Mouse (Mus musculus): ENCODE results near the gene Foxred1.

The Foxred1 gene

GRCm38 (mm10) chr9:35192983-35193542 is 17.8 kb downstream of the Foxred1 start:
- DNase-seq (ENCODE audit: low spot score): no peak

GRCm38 (mm10) chr9:35188700-35189099 is 22.2 kb downstream of the Foxred1 start:
- no peak for DNase-seq (ENCODE audit: low spot score)

- DNase-seq (ENCODE audit: low spot score): no peak
These were observed 23.4 kb downstream of the Foxred1 start for GRCm38 (mm10) chr9:35187351-35187903.

- no peak for DNase-seq (ENCODE audit: low spot score)
These were observed 24.4 kb downstream of the Foxred1 start for GRCm38 (mm10) chr9:35186430-35186829.

GRCm38 (mm10) chr9:35183359-35183758 is 27.5 kb downstream of the Foxred1 start:
- DNase-seq (ENCODE audit: low spot score): no peak

- DNase-seq (ENCODE audit: low spot score): no peak
These were observed 28.0 kb downstream of the Foxred1 start for GRCm38 (mm10) chr9:35182832-35183231.

GRCm38 (mm10) chr9:35176124-35176659 is 34.7 kb downstream of the Foxred1 start:
- DNase-seq (ENCODE audit: low spot score): no peak

- DNase-seq (ENCODE audit: low spot score): peak; percentile 87
These were observed 35.4 kb downstream of the Foxred1 start, which contains the start of gene Dcps for GRCm38 (mm10) chr9:35175251-35176123. Dcps (minus strand) TSS chr9:35176061.

GRCm38 (mm10) chr9:35173331-35173730 is 37.5 kb downstream of the Foxred1 start:
- DNase-seq (ENCODE audit: low spot score): no peak

- DNase-seq (ENCODE audit: low spot score): no peak
These were observed 40.8 kb downstream of the Foxred1 start for GRCm38 (mm10) chr9:35170071-35170470.

- DNase-seq (ENCODE audit: low spot score): no peak
These were observed 43.8 kb downstream of the Foxred1 start for GRCm38 (mm10) chr9:35166798-35167635.

GRCm38 (mm10) chr9:35166144-35166797 is 44.6 kb downstream of the Foxred1 start:
- DNase-seq (ENCODE audit: low spot score): peak; percentile 29

GRCm38 (mm10) chr9:35164142-35164874 is 46.5 kb downstream of the Foxred1 start:
- DNase-seq (ENCODE audit: low spot score): no peak

GRCm38 (mm10) chr9:35163011-35163690 is 47.7 kb downstream of the Foxred1 start:
- no peak for DNase-seq (ENCODE audit: low spot score)

GRCm38 (mm10) chr9:35161721-35162120 is 49.1 kb downstream of the Foxred1 start:
- DNase-seq (ENCODE audit: low spot score): no peak

- no peak for DNase-seq (ENCODE audit: low spot score)
These were observed 50.2 kb downstream of the Foxred1 start for GRCm38 (mm10) chr9:35160662-35161061.

- DNase-seq (ENCODE audit: low spot score): no peak
These were observed 52.4 kb downstream of the Foxred1 start for GRCm38 (mm10) chr9:35158477-35158876.

GRCm38 (mm10) chr9:35156862-35157261 is 54.0 kb downstream of the Foxred1 start:
- DNase-seq (ENCODE audit: low spot score): no peak

- no peak for DNase-seq (ENCODE audit: low spot score)
These were observed 54.7 kb downstream of the Foxred1 start for GRCm38 (mm10) chr9:35156002-35156710.
